Mouse (Mus musculus) urinary bladder, postnatal 14 days (tissue): Measurements from ENCODE around the gene Ubald2.
"Not testable (repeated sequence)": the region's sequence is repeated elsewhere in the genome, so short reads cannot be mapped to it uniquely, and the experiment has no call there.

Source experiments
- DNase-seq: peaks from one replicate; pipeline ENCODE4 v3.0.0; 2021; ENCODE audit warnings: low spot score

Ubald2 gene

DNA sequence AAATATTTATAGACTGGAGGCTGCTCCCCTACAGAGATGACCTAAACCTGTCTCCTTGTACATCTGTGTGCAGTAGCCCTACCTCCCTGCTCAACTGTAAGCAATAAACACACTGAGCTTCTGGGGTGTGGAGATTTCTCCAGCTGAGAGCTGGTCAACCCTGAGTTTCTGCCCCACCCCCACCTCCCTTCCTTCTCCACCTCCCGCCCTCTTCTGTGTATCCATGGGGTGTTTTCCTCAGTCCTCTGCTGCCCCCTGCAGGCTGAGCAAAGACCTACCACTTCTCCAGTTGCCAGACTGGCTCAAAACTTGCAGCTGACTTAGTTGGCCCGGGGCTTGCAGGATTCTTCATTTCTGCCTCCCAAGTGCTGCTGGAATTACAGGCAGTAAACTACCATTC, 29.9 kb downstream of the Ubald2 start:
- DNase-seq = peak; percentile 91

GRCm38 (mm10) chr11:116466141-116466540, 32.2 kb downstream of the Ubald2 start, which contains the start of gene Qrich2:
TSS of gene Qrich2 (minus strand) at chr11:116466241.
- DNase-seq = no peak

DNA sequence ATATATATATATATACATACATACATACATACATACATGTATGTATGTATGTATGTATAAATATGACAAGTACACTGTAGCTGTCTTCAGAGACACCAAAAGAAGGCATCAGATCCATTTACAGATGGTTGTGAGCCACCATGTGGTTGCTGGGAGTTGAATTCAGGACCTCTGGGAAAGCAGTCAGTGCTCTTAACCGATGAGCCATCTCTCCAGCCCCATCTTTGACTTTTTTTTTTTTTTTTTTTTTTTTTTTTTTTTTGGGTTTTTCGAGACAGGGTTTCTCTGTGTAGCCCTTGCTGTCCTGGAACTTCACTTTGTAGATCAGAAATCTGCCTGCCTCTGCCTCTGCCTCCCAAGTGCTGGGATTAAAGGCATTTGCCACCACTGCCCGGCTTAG, 34.4 kb downstream of the Ubald2 start:
- not testable (repeated sequence) for DNase-seq

DNA sequence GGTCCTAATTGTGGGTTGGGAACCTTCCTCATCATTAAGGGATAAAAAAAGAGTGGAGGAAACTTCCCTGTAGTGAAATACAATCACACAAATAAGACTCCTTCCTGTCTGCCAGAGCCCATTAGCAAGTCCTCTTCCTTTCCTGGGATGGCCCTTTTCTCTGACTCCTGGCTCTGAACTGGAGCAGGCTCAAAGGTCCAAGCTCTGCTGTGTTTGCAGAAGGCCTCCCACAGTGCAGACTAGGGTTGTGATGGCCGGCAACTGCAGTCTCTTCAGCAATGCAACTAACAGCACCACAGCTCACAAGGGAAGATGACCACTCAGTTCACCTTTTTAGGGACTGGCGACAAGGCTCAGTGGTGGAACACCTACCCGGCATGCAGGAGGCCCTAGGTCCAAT, 36.4 kb downstream of the Ubald2 start:
- no peak for DNase-seq

DNA sequence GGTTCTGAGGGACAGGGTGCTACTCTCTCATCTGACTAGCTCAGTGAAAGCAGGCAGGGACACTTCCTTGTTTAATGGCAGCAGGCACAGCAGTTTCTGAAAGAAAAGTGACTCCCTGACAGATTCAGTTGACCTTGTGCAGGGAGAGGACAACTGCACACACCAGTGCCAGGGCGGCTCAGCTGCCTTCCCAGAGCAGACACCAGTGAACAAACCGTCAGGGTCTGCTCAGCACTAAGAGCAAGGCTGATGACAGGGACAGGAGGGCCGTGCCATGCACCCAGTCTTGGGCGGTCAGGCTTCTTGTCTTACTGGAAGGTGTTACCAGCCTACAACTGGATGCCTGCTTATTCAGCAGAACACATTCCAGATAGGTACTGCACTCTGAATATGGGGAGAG, 37.0 kb downstream of the Ubald2 start:
- DNase-seq = no peak

- DNase-seq = no peak
Measured at GRCm38 (mm10) chr11:116472275-116472674, 38.4 kb downstream of the Ubald2 start.

GRCm38 (mm10) chr11:116476041-116476440, 42.1 kb downstream of the Ubald2 start:
- no peak for DNase-seq

DNA sequence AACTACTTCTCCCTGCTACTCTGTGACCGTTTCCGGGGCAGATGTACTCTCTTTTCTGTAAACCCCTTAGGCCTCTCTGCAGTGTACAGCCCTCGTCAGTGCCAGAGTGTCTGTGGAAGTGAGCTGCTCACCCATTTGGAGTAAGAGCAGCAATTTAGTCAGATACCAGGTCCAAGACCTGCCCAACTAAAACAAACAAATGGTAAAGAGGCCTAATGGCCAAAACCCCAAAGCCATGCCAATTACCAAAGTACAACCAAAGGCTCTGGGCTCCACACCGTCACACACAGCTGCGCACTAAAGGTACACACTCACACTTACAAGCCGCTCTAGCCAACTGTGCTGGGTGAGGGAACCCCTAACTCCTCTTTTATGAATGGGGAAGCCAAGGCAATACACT, 42.8 kb downstream of the Ubald2 start:
- no peak for DNase-seq

DNA sequence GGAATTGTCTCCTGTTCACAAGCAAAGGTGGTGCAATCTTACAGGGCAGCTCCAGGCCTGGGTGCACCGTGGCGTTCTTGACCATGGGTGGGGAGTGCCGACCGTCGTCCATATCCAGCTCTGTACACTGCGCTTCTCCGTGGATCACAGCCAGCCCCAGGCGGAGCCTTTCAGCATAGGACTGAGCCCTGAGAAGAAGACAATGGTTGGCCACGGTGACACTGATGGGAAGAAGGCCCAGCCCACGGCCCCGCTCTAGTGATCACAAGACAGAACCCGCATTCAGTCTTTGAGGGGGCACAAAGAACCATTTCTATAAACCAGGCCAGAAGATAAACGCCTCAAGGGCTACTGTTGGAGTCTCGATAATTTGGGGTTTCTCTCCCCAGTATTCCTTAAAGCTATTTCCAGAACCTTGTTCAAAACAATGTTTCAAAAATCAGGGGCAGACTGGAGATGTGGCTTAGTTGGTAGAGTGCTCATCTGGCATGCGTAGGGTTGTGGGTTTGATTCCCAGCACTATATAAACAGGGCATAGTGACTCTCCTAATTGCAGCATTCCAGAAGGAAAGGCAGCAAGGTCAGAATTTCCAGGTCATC, 43.4 kb downstream of the Ubald2 start:
- no peak for DNase-seq

- DNase-seq = no peak
Measured at GRCm38 (mm10) chr11:116478978-116479377, 45.1 kb downstream of the Ubald2 start.

- no peak for DNase-seq
Measured at GRCm38 (mm10) chr11:116479832-116480231, 45.9 kb downstream of the Ubald2 start.

DNA sequence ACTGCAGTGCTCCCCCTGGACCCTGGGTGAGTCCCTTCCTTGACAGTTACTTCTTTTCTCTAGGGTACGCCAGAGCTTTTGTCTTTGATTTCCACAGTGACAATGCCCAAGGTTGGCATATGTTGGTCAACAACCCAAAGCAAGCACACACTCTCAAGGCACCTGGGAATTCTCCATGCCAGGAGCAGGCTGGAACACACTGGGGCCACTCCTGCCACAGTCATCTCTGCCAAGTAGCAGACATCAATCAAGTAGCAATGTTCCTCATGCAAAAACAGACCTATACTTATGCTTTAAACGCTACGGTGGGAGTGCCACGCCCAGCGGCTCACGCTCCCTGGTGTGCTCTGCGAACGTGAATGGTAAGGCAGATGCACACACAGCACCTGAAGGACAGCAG, 47.1 kb downstream of the Ubald2 start:
- no peak for DNase-seq

DNA sequence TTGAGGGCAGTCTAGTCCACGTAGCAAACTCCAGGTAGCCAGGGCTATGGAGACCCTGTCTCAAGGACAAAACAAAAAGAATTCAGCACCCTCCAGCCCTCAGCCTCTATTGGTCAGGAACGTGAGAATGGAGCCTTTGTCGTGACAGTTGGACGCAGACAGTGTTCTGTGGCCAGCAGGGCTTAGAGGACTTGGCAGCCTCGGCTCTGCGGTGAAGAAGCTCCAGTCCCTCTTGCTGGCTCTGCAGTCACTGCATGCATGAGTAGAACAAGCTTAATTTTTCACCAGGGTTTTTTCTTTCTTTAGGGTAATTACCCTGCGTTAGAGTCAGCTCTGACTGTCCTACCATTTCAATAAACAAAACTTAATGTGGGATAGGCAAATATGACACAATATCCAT, 47.9 kb downstream of the Ubald2 start:
- DNase-seq = no peak

DNA sequence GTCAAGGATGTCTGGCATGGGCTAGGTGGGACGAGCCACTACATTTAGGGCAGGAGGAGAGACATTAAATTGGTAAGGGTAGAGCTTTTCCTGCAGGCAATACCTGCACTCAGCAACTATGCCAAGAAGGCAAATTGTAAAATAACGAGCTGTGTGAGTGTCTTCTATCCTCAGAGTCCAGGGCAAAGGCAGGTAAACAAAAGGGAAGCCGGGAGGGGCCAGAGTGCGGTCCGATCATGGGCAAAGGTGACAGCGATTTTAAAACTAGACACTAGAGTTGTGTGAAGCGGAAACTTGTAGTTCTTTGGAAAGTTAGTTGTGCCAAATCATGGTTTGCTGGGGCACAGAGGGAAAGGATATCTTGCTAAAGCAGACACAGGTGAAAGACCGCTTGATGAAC, 50.4 kb downstream of the Ubald2 start:
- no peak for DNase-seq

GRCm38 (mm10) chr11:116488207-116488606, 54.3 kb downstream of the Ubald2 start:
- DNase-seq = no peak
